Mouse (Mus musculus): Measurements from ENCODE around the gene Castor1. TPM values are rescaled to one million over a fixed set of nuclear protein-coding genes. Genes with fewer than 3 reads are reported as not detected.
A peak's percentile ranks its signal among the peaks of the same experiment; 100 is the strongest.

Gene Castor1
- polyA plus RNA-seq, 1 experiment from 2014 or later = 4.5 TPM

DNA sequence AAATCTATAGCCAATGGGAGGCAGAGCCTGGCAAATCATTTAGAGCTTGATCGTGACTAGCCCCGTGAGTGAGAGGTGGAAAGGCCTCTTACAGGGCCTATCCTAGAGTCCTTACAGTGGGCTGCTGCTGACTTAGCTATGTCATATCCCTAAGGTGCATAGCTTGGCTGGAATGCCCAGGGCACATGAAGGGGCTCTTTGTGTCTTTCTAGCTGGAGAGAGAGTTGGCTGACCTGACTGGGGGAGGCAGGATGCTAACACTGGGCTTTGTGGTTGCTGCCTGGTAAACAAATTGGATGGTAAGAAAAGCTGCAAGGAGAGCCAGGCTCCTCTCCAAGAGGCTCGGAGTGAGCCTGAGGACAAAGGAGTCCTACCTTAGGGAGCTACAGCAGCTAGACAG is 25.3 kb upstream of the Castor1 start:
- ATAC-seq (ENCODE audit: low FRiP score, low read depth) = peak; percentile 50; the same call in 1 of the 2 replicates
- H3K9me3 ChIP-seq = no peaks in the 10 kb centered on the region
- H3K4me3 ChIP-seq = no peak overlapping the region
- no peaks in the 10 kb centered on the region for H3K27me3 ChIP-seq
- WGBS = 56% methylated on average over 3 of the region's 3 CpGs
- peak overlapping the region; percentile 87 for H3K27ac ChIP-seq
- no peak overlapping the region for H3K9ac ChIP-seq
- H3K4me1 ChIP-seq = peaks cover 63% of the 10 kb centered on the region
- peak overlapping the region; percentile 23 for H3K4me2 ChIP-seq (replicated peaks)
- H3K36me3 ChIP-seq = no peaks in the 10 kb centered on the region; the same call in 1 of the 2 replicates

DNA sequence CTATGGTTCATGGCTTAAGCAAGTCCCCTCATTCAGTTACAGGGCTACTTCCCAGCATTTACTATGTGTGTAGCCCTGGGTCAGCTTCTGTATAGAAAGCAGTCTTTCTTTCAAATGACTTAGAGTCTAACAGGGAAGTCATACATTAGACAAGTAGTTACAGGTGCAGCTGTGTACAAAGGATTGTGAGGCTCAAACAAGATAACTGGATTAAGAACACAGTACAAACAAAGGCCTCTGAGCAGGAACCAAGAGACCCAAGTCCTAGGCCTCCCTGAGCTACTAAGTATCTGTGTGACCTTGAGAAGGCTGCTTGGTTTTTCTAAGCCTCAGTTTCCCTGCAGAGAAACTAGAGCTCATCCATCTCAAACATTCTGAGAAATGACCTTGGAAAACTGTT is 24.6 kb upstream of the Castor1 start:
- Histone ChIP-seq H3K27ac (peak overlapping the region; percentile 87; the same call in 1 of the 2 replicates), H3K36me3 (no peaks in the 10 kb centered on the region; the same call in 1 of the 2 replicates), H3K4me3 (no peak overlapping the region), H3K9me3 (no peaks in the 10 kb centered on the region), H3K9ac (no peak overlapping the region), H3K4me1 (peaks cover 56% of the 10 kb centered on the region), H3K4me2 (replicated peaks) (no peak overlapping the region), H3K27me3 (no peaks in the 10 kb centered on the region)
- ATAC-seq (ENCODE audit: low FRiP score, low read depth) = no peak

DNA sequence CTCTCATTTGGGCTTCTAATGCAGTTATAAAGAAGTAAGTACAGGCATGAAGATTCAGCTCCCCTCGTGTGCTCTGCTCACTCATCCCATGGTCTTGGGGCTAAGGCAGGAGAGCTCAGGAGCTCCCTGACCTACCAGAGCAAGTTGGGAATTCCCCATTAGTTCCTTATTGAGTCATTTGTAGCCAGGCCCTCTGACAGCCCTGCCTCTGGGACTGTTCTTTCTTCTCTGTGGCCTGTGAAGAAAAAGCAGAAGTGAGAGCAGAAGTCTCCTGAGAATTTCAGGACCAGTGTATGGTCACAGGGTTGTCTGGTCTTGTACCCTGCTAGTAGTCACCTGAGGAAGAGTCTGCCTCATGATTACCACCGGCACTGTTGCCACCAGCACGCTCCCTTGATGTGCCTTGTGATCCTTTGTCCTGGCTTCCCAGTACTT is 22.4 kb upstream of the Castor1 start:
- H3K36me3 ChIP-seq = no peaks in the 10 kb centered on the region; the same call in 1 of the 2 replicates
- H3K4me1 ChIP-seq = peaks cover 43% of the 10 kb centered on the region
- WGBS = 81% methylated on average over 3 of the region's 3 CpGs
- H3K4me3 ChIP-seq = no peak overlapping the region
- no peak overlapping the region for H3K27ac ChIP-seq
- no peak for ATAC-seq (ENCODE audit: low FRiP score, low read depth)
- H3K9ac ChIP-seq = no peak overlapping the region
- no peaks in the 10 kb centered on the region for H3K9me3 ChIP-seq
- no peak overlapping the region for H3K4me2 ChIP-seq (replicated peaks)
- H3K27me3 ChIP-seq = no peaks in the 10 kb centered on the region

DNA sequence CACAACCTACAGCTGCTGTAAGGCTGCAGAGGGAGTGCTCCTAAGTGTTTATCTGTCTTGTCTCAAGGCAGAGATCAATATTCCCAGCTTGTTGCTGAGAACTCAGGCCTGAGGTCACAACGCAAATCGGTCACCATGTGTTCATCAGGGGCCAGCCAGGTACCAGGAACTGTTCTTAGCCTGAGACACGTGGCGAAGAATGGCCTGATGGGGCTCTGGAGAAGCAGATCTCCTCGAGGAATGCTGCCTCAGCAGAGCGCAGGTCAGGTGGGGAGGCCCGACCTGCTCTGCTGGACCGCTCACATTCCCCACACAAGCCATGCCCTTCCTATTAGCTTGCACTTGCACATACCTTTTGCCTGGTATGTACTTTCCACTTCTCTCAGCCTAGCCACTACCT is 21.4 kb upstream of the Castor1 start:
- no peak overlapping the region for H3K9ac ChIP-seq
- H3K4me2 ChIP-seq (replicated peaks) = no peak overlapping the region
- no peaks in the 10 kb centered on the region; the same call in 1 of the 2 replicates for H3K36me3 ChIP-seq
- H3K9me3 ChIP-seq = no peaks in the 10 kb centered on the region
- no peak for ATAC-seq (ENCODE audit: low FRiP score, low read depth)
- peaks cover 34% of the 10 kb centered on the region for H3K4me1 ChIP-seq
- H3K27ac ChIP-seq = no peak overlapping the region
- H3K27me3 ChIP-seq = no peaks in the 10 kb centered on the region
- H3K4me3 ChIP-seq = no peak overlapping the region
- 60% methylated on average over 8 of the region's 8 CpGs for WGBS

DNA sequence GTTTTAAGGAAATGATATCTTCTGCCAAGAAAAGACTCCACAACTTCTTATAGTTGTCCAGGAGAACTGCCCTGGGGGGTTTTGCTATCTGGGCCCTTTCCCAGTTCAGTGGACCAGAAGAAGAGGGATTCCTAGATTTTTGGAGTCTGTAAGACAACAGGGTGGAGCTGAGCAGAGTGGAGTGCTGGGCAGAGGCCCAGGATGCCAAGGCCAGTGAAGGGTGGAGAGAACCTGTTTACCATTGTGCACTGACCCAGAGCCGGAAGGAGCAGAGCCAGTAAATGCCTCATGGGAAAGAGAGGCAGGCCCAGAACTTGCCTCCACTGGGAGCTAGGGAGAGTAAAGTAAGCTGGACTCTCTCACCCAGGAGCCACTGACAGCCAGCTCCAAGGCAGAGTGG is 20.3 kb upstream of the Castor1 start:
- Histone ChIP-seq H3K9ac (no peak overlapping the region), H3K4me1 (peaks cover 26% of the 10 kb centered on the region), H3K4me3 (no peak overlapping the region), H3K36me3 (no peaks in the 10 kb centered on the region; the same call in 1 of the 2 replicates), H3K27ac (no peak overlapping the region), H3K4me2 (replicated peaks) (no peak overlapping the region), H3K27me3 (no peaks in the 10 kb centered on the region), H3K9me3 (no peaks in the 10 kb centered on the region)
- WGBS = 74% methylated on average over 1 of the region's 1 CpGs
- ATAC-seq (ENCODE audit: low FRiP score, low read depth) = no peak

DNA sequence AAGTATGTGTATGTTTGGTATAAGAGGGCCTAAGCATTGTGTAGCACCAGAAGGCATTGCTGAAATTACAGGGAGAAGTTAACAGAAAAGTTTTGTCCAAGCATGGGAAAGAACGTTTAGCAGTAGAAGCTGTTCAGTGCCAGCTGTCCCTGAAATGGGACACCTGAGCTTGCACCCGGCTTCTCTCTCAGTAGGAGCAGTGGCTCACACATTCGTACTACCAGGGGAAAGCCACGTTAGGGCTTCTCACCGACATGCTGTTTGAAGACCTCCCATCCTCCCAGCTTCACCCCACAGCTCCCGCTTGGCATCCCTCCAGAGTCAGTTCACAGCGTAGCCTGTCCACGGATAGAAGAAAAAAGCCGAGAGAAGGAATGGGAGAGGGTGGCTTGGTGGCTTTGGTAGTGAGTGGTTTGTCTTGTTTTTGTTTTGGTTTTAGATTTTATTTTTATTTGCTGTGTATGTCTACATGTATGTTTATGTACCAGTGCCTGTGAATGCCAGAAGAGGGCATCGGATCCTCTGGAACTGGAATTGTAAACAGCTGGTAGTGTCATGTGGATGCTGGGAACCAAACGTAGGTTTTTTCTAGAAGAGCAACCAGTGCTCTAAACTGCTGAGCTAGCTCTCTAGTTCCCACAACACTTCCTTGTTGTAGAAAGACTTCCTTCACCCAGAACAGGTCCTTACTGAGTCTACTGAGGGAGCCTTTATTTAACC is 15.9 kb upstream of the Castor1 start:
- Histone ChIP-seq H3K4me3 (no peak overlapping the region), H3K9me3 (no peaks in the 10 kb centered on the region), H3K4me2 (replicated peaks) (no peak overlapping the region), H3K27ac (no peak overlapping the region), H3K27me3 (no peaks in the 10 kb centered on the region), H3K36me3 (peaks cover 17% of the 10 kb centered on the region), H3K9ac (no peak overlapping the region), H3K4me1 (peaks cover 11% of the 10 kb centered on the region; the same call in 1 of the 2 replicates)
- no peak for ATAC-seq (ENCODE audit: low FRiP score, low read depth)
- WGBS = 71% methylated on average over 11 of the region's 11 CpGs

DNA sequence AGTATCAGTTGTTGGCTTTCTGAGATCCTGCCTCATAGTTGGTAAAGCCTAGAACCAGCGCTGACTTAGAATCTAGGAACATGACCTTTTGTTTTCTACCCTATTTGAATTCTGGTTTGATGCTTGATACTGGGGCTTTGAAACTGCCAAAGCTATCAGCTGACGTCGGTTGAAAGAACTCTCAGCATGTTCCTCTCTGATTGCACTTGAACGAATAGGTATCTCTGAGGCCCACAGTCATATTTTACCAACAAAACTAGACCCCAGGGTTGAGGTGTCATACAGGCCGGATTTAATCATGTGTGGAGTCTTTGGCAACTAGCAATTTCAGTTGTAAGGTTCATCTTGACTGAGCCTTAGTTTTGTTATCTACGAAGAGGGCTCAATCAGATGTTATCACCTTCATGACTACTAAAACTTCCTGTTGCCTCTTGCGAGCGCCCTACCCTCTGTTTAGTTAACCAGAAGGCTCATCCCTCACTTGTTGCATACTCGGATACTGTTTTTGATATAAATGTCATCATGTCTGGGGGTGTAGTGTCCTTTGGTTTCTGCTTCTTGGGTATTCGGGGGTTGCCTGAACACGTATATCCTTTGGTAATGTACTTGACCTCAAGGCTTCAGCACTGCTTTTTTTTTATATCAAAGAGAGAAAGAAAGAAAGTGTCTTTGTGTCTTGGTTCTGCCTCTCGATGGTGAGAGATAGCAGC is 14.9 kb upstream of the Castor1 start:
- peaks cover 28% of the 10 kb centered on the region for H3K36me3 ChIP-seq
- no peak overlapping the region for H3K4me3 ChIP-seq
- H3K9me3 ChIP-seq = no peaks in the 10 kb centered on the region
- 83% methylated on average over 12 of the region's 12 CpGs for WGBS
- no peaks in the 10 kb centered on the region for H3K27me3 ChIP-seq
- no peak for ATAC-seq (ENCODE audit: low FRiP score, low read depth)
- peaks cover 11% of the 10 kb centered on the region; the same call in 1 of the 2 replicates for H3K4me1 ChIP-seq
- H3K27ac ChIP-seq = no peak overlapping the region
- no peak overlapping the region for H3K4me2 ChIP-seq (replicated peaks)
- no peak overlapping the region for H3K9ac ChIP-seq

DNA sequence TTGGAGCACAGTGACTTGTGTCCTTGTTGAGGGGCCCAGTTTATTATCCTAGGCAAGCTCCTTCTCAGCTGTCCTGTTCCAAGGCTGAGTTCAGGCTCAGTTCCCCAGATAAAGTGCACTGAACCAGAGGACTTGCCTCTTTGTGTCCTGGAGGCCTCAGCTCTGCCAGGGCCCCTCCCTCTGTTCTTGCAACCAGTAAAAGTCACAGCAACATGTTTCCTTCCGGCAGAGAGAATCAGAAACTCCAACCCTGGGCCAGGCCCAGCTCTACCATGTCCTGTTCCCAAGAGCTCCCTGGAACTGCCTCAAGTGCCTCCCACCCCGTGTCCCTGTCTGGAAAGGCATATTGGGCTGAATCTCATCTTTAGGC is 14.3 kb upstream of the Castor1 start:
- no peak overlapping the region for H3K27ac ChIP-seq

DNA sequence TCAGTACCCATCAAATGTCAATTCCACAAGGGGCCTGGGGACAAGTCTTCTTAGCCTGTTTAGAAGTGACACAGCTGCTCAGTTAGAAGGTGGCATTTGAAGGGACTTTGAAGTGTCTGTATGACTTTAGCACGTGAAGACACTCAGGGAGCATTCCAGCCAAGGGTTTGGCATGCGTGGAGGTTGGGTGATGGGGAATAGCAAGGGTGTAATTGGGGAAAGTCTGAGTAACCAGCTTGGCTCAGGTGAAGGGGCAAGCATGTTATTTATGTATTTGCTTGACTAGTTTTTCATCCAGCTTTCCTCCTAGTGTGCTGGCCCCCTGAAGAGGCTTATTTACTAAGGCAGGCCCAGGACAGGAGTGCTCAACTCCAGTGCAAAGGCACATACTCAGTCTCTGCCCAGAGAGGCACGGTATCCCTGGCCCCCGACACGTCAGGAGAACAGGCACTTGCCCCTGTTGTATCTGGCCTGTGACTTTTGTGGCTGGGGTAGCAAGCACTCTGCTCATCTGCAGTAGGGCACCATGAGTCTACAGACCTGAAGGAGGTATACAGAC is 12.8 kb upstream of the Castor1 start:
- Histone ChIP-seq H3K9ac (no peak overlapping the region), H3K27me3 (no peaks in the 10 kb centered on the region), H3K4me2 (replicated peaks) (no peak overlapping the region), H3K36me3 (peaks cover 46% of the 10 kb centered on the region), H3K9me3 (no peaks in the 10 kb centered on the region), H3K4me1 (peaks cover 6% of the 10 kb centered on the region; the same call in 1 of the 2 replicates), H3K27ac (no peak overlapping the region), H3K4me3 (no peak overlapping the region)
- WGBS = 79% methylated on average over 5 of the region's 5 CpGs
- ATAC-seq (ENCODE audit: low FRiP score, low read depth) = no peak

More for the DNA sequence above, 14.3 kb upstream of the Castor1 start:
- Histone ChIP-seq H3K9ac (no peak overlapping the region), H3K27me3 (no peaks in the 10 kb centered on the region), H3K36me3 (peaks cover 33% of the 10 kb centered on the region), H3K4me1 (peaks cover 11% of the 10 kb centered on the region; the same call in 1 of the 2 replicates), H3K4me3 (no peak overlapping the region), H3K4me2 (replicated peaks) (no peak overlapping the region), H3K9me3 (no peaks in the 10 kb centered on the region)
- 57% methylated on average over 2 of the region's 2 CpGs for WGBS
- ATAC-seq (ENCODE audit: low FRiP score, low read depth) = no peak

DNA sequence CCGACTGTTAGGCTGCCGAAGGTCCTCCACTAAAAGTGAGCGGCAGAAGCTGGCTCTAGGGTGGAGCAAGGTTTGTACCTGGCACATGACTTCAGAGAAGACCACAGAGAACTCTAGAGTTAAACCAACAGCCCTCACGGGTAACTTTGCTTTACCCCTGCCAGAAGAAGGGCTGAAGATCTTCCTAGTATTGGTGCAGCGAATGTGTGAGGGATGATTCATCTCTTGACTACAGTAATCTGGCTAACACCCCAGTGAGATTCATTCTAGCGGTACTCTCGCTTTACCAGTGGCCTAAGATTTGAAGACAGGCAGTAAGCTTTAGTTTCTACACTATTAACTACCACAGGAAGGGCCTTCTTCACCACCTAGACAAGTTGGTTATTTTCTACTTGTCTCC is 12.1 kb upstream of the Castor1 start:
- WGBS = 94% methylated on average over 7 of the region's 7 CpGs
- peaks cover 52% of the 10 kb centered on the region for H3K36me3 ChIP-seq
- H3K27me3 ChIP-seq = no peaks in the 10 kb centered on the region
- no peak overlapping the region for H3K4me2 ChIP-seq (replicated peaks)
- H3K27ac ChIP-seq = no peak overlapping the region
- ATAC-seq (ENCODE audit: low FRiP score, low read depth) = no peak
- H3K4me1 ChIP-seq = peaks cover 6% of the 10 kb centered on the region; the same call in 1 of the 2 replicates
- H3K9me3 ChIP-seq = no peaks in the 10 kb centered on the region
- no peak overlapping the region for H3K9ac ChIP-seq
- H3K4me3 ChIP-seq = no peak overlapping the region

DNA sequence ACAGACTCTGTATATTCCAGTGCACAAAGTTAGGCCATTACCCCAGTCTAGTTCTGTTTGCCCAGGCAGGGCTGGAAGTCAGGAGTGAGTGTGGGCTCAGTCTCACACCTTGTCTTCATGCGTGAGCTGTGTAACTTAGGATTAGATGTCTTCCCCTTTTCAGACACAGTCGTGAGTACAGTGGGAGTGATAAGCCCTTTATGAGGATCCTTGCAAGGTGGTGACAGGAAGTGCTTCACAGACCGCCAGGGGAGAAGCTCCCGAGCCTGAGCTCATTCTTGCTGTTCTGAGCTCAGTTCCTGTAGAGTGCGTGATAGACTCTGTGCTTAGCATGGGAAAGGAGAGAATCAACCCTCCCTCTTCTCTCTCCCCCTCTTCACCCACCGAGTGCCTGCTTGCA is 11.5 kb upstream of the Castor1 start:
- peaks cover 56% of the 10 kb centered on the region for H3K36me3 ChIP-seq

DNA sequence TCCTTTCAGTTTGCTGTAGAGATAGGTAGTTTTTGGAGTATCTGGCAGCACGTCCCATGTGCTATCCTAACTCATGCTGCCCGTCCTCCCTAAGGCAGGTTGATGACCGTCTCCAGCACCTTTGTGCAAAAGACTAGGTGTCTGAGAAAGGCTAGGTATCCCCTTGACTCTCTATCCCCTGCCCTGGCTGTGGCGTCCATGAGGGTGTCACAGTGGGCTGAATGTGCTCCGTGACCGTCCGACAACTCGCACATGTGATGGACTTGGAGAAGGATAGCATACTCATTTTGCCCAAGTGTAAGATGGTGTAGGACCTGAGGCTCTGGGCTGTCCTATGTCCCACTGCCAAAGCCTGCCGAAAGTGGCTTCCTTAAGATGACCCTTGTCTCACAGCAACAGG is 10.4 kb upstream of the Castor1 start:
- H3K4me1 ChIP-seq = 0 out of 2 replicates have a peak, but pooled peaks cover 4% of the 10 kb centered on the region
- H3K9ac ChIP-seq = no peak overlapping the region
- no peaks in the 10 kb centered on the region for H3K27me3 ChIP-seq
- WGBS = 93% methylated on average over 9 of the region's 9 CpGs
- H3K36me3 ChIP-seq = peaks cover 67% of the 10 kb centered on the region
- no peaks in the 10 kb centered on the region for H3K9me3 ChIP-seq
- no peak overlapping the region for H3K27ac ChIP-seq
- no peak overlapping the region for H3K4me3 ChIP-seq
- no peak overlapping the region for H3K4me2 ChIP-seq (replicated peaks)
- no peak for ATAC-seq (ENCODE audit: low FRiP score, low read depth)

More for the DNA sequence above, 11.5 kb upstream of the Castor1 start:
- ATAC-seq (ENCODE audit: low FRiP score, low read depth) = no peak
- Histone ChIP-seq H3K4me2 (replicated peaks) (no peak overlapping the region), H3K4me3 (no peak overlapping the region), H3K4me1 (peaks cover 6% of the 10 kb centered on the region; the same call in 1 of the 2 replicates), H3K27me3 (no peaks in the 10 kb centered on the region), H3K9me3 (no peaks in the 10 kb centered on the region), H3K27ac (no peak overlapping the region), H3K9ac (no peak overlapping the region)
- 63% methylated on average over 6 of the region's 6 CpGs for WGBS

Measured in limb, embryonic 13.5 days (tissue).